Mouse (Mus musculus): ENCODE measurements around the gene Ttc41.
A peak's percentile ranks its signal among the peaks of the same experiment; 100 is the strongest.

Ttc41 gene

GRCm38 (mm10) chr10:86755816-86756502 lies 50.3 kb downstream of the Ttc41 start:
- DNase-seq (ENCODE audit: low spot score): no peak

DNA sequence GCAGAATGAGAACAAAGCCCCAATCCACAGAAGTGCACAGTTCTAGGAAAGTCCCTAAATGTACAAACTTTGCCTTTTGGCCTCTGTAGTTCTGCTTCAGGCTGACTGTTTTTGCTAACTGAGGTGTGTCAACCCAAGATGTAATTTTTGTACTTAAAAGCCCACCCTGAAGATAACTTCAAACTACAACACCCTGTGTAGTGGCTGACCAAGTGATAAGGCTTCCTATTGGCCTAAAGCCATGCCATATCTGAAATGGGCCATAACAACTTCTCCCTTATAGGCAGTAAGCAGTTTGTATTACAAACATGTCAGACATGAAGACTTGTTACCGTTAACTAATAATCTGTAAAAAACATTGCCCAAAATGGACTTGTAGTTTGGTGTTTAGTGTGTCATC lies 52.1 kb downstream of the Ttc41 start:
- no peak for DNase-seq (ENCODE audit: low spot score)

DNA sequence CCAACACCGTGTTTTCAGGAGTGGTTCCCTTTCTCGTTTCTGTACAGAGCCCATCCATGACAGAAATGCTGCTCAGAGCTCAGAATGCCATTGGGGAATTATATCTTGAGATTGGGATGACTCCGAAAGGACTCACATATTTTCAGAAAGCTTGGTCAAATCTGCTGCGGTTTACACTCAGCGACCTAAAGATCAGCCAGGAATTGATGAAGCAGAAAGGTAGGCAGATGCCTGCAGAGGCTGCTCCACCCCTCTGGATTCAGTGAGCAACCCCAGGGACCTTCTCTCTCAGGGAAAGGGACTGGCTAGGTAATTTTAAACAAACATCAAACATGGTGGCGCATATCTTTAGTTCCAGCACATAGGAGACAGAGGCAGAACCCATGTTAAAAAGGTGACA lies 52.6 kb downstream of the Ttc41 start:
- no peak for DNase-seq (ENCODE audit: low spot score)

DNA sequence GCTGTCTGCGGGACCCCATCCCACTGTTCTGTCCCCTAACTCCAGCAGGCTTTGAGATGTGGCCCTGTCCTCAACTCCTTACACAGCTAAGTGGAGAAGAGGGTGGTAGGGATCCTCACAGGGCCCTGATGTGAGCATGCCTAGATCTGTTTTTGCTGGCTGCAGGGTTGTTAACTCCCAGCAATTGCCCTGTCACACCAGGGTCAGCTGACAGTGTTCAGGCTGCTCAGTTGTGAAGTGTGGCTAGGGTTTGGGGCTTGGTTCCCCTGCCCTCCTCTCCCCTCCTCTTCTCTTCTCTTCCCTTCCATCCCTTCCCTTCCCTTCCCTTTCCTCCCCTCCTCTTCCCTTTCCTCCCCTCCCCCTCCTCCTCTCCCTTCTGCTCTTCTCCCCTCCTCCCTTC lies 55.6 kb downstream of the Ttc41 start:
- no peak for DNase-seq (ENCODE audit: low spot score)

DNA sequence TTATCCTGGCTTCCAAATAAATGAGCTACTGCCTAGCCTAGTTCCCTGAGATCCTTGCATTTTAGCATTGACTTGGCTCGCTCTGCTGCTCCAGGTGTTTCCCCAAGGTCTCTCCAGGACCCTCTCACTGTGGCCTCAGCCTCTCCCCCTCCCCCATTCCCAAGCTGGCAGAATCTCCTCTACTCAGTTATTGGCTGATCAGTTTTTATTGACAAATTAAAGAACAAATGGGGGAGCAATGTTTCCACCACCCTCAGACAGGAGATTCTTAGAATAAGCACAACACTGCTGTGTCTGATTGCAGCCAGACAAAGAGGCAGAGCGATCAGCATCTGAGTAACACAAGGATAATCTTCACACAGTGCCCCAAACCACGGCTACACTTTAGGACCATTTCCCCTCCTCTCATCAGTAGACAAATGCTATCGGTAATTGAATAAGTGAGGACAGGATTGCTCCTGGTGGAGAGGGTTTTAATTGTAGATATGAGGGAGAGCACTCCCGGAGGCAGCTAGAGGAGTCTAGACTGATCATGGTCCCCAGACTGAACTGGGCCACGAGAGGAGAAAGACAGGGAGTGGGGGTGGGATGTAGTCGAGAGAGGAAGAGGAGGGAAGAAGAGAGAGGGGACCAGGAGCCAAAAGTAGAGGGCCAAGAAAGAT lies 56.2 kb downstream of the Ttc41 start:
- no peak for DNase-seq (ENCODE audit: low spot score)

- no peak for DNase-seq (ENCODE audit: low spot score)
These were observed 56.7 kb downstream of the Ttc41 start for GRCm38 (mm10) chr10:86762384-86762730.

- DNase-seq (ENCODE audit: low spot score): no peak
These were observed 58.1 kb downstream of the Ttc41 start, which contains the start of gene Gm49358 for GRCm38 (mm10) chr10:86763672-86764071. Gene Gm49358, plus strand, starts transcription at chr10:86763972.

- no peak for DNase-seq (ENCODE audit: low spot score)
These were observed 59.8 kb downstream of the Ttc41 start for GRCm38 (mm10) chr10:86765344-86765966.

- DNase-seq (ENCODE audit: low spot score): no peak
These were observed 63.6 kb downstream of the Ttc41 start for GRCm38 (mm10) chr10:86769216-86769615.

- DNase-seq (ENCODE audit: low spot score): no peak
These were observed 64.2 kb downstream of the Ttc41 start for GRCm38 (mm10) chr10:86769797-86770196.

DNA sequence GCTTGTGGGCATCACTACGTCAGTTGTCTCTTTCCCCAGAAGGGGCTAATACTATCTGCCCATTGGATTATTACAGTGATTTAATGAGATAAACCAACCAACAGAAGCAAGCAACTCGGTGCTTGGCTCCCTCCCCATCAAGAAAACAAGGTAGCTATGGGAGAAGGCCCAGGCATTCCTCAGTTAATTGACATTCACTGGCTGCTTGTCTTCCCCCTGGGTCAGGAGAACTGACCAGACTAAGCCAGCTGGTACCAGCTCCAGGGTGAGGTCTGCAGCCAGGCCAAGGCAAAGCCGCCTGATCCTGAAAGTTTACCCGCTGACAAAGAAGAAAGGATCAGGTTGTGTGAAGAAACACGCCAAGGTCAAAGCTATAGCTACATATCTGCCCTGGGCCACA lies 66.1 kb downstream of the Ttc41 start:
- DNase-seq (ENCODE audit: low spot score): no peak

DNA sequence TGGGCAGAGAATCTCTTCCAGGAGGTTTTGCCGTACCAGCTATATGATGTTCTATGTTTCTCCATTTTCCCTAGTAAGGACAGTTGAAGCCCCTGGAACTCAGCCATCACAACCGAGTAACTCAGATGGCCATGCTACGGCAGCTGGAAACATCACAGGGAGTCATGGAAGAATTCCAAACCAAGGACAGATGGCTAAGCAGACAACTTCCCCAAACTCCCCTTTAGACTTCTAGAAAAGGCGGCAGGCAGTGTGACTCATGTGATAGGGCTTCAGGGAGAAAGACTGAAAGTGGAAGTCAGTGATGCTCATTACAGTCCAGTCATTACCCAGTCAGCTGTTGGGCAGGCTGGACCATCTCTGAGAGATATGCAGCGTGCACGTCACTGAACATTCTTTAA lies 66.6 kb downstream of the Ttc41 start:
- DNase-seq (ENCODE audit: low spot score): no peak

GRCm38 (mm10) chr10:86773360-86773759 lies 67.7 kb downstream of the Ttc41 start:
- no peak for DNase-seq (ENCODE audit: low spot score)

- DNase-seq (ENCODE audit: low spot score): no peak
These were observed 70.7 kb downstream of the Ttc41 start for GRCm38 (mm10) chr10:86776281-86776680.

DNA sequence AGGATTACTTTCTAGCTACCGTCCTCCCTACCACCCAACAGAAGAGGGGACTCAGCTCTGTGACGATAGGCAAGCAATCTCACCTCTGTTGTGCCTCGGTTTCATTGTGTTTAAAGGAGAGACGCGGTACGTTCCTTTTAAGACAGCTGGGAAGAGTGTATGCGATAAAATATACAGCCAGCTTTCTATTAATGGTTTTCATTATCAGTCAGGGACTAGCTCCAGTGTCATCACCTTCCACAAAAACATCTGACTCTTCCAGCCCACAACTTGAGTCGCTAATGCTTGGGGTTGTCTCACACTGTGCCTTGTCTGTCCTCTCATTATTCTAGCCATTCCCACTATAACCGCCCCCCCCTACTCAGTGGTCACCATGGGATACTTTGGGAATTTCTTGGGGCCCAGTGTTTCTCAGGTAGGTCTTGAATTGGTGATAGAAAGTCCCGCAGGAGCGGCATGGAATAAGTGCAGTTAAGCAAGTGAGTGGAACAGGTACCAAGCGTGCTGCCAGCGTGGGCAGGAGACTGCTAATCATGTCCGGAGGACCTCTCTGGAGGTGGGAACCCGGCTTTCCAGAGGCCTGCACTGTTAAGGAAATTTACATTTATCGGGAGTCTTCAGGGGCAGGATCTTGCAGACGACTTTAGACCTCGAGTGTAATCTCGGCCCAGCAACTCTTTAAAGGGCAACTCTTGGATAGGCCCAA lies 72.2 kb downstream of the Ttc41 start:
- DNase-seq (ENCODE audit: low spot score): no peak

GRCm38 (mm10) chr10:86778398-86779116 lies 72.9 kb downstream of the Ttc41 start, which contains the start of gene Nt5dc3:
Gene Nt5dc3, plus strand, starts transcription at chr10:86779005.
- peak; percentile 84 for DNase-seq (ENCODE audit: low spot score)

- no peak for DNase-seq (ENCODE audit: low spot score)
These were observed 73.6 kb downstream of the Ttc41 start for GRCm38 (mm10) chr10:86779117-86779755.

DNA sequence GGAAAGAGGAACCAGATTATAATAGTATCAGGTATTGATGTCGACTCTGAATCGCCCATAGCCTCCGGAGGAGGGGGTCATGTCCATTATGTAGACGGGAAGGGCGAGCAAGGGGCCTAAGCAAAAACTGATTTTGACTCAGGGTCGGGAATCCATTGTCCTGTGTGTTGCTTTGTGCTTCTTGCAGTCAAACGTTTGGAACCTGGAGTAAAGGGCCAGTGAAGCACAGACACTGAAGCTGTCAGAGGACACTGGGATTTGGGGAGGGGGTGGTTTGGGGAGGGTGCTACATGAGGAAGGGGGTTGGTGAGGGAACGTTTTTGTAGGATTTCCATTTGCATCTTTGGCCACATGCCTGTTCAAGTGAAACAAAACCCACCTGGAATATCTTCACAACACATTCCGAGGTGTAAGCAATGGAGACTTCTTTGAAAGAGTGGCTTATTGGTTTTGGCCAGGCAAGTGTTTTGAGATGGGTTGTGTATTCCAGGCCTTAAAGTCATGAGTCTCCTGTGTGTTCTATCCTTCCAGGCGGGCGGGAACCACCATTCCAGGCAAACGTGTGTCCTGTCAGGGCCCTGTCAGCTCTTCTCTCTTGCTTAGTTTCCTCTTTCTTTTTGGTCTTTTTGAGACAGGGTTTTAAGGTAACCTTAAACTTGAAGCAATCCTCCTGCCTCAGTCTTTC lies 74.3 kb downstream of the Ttc41 start:
- DNase-seq (ENCODE audit: low spot score): no peak

DNA sequence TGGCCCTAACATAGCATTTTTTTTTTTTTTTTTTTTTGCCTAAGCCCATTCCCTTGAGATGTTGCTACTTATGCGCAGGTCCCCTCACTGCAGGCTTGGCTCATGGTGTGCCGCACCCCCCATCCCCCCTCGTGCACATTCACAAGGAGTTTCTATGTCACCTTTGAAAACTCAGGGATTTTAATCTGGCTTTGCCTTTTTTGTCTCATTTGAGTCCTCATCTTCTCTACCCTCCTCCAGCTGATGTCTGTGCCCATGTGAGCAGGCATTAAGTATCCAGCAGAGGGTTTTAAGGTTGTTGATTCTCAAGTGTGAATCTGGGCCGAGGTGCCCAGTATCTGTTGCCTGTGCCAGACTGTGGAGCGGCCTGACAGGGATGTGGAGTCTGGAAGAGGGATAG lies 76.0 kb downstream of the Ttc41 start:
- no peak for DNase-seq (ENCODE audit: low spot score)

DNA sequence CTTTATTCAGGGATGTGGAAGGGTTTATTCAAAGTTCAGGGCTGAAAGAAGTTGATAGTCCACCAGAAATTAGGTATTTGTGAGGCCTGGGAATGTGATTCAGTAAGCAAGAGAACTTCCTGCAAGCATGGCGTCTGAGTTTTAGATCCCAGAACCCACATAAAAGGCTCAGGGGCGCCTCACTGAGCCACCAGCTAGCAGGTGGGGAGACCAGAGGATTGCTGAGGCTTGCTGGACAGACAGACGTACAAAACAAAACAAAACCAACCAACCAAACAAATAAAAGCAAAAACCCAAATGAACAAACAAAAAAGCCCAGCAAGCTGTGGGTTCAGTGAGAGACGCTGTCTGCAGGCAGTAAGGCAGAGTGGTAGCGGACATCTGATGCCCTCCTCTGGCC lies 77.0 kb downstream of the Ttc41 start:
- DNase-seq (ENCODE audit: low spot score): no peak

DNA sequence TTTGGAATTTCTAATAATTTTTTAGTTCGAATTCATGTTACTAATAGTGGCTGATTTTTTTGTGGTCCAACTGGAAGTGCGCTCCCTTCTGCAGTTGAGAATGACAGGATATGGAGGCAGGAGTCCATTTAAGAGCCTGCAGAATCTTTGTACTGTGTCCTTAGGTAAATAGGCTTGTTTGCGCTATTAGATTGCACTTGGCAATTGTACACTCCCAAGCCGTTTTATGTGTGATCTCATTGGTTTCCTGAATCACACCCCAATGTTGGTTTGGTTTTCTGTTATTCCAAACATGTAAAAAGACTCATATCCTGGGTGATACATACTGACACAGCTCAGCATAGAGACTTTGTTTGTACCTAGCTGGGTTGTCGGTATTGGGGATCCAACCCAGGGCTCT lies 78.0 kb downstream of the Ttc41 start:
- DNase-seq (ENCODE audit: low spot score): no peak

All from urinary bladder, postnatal 10 days (tissue).